Mouse (Mus musculus): Measurements from ENCODE around the gene Syk. TPM values are rescaled to one million over a fixed set of nuclear protein-coding genes. Genes with fewer than 3 reads are reported as not detected.

The Syk gene
- total RNA-seq, 2 experiments from 2014 or later: 5.0 to 5.3 TPM

- no peak for DNase-seq
- intact Hi-C loops (cut with DNase I): no loop called here
These were observed 13.7 kb downstream of the Syk start for GRCm38 (mm10) chr13:52596692-52597091.

GRCm38 (mm10) chr13:52597092-52597678 is 14.2 kb downstream of the Syk start:
- DNase-seq: no peak
- intact Hi-C loops (cut with DNase I): no loop called here

GRCm38 (mm10) chr13:52598233-52598632 is 15.3 kb downstream of the Syk start:
- DNase-seq: no peak
- intact Hi-C loops (cut with DNase I): no loop called here

- intact Hi-C loops (cut with DNase I): no loop called here
- no peak for DNase-seq
These were observed 17.2 kb downstream of the Syk start for GRCm38 (mm10) chr13:52600015-52600643.

- DNase-seq: no peak
- intact Hi-C loops (cut with DNase I): no loop called here
These were observed 19.8 kb downstream of the Syk start for GRCm38 (mm10) chr13:52602752-52603151.

- intact Hi-C loops (cut with DNase I): no loop called here
- no peak for DNase-seq
These were observed 20.9 kb downstream of the Syk start for GRCm38 (mm10) chr13:52603704-52604349.

- no peak for DNase-seq
- intact Hi-C loops (cut with DNase I): no loop called here
These were observed 22.0 kb downstream of the Syk start for GRCm38 (mm10) chr13:52605006-52605405.

- intact Hi-C loops (cut with DNase I): no loop called here
- peak; percentile 30 for DNase-seq
These were observed 22.9 kb downstream of the Syk start for GRCm38 (mm10) chr13:52605911-52606310.

GRCm38 (mm10) chr13:52606656-52607275 is 23.8 kb downstream of the Syk start:
- DNase-seq: no peak
- intact Hi-C loops (cut with DNase I): no loop called here

GRCm38 (mm10) chr13:52607964-52608363 is 25.0 kb downstream of the Syk start:
- no peak for DNase-seq
- intact Hi-C loops (cut with DNase I): no loop called here

GRCm38 (mm10) chr13:52610463-52610862 is 27.5 kb downstream of the Syk start:
- intact Hi-C loops (cut with DNase I): no loop called here
- no peak for DNase-seq

- intact Hi-C loops (cut with DNase I): no loop called here
- no peak for DNase-seq
These were observed 30.3 kb downstream of the Syk start for GRCm38 (mm10) chr13:52613266-52613665.

- no peak for DNase-seq
- intact Hi-C loops (cut with DNase I): no loop called here
These were observed 32.1 kb downstream of the Syk start for GRCm38 (mm10) chr13:52615085-52615484.

GRCm38 (mm10) chr13:52617096-52617714 is 34.2 kb downstream of the Syk start:
- intact Hi-C loops (cut with DNase I): no loop called here
- DNase-seq: no peak

GRCm38 (mm10) chr13:52618592-52618991 is 35.6 kb downstream of the Syk start:
- intact Hi-C loops (cut with DNase I): no loop called here

GRCm38 (mm10) chr13:52619482-52619881 is 36.5 kb downstream of the Syk start:
- intact Hi-C loops (cut with DNase I): no loop called here
- no peak for DNase-seq

More at GRCm38 (mm10) chr13:52618592-52618991, 35.6 kb downstream of the Syk start:
- DNase-seq: no peak

GRCm38 (mm10) chr13:52624038-52624437 is 41.1 kb downstream of the Syk start:
- intact Hi-C loops (cut with DNase I): loop anchor here (10.0 kb wide), 1 partner anchor 789 kb away; no protein-coding TSS in a partner anchor
- peak; percentile 73 for DNase-seq

GRCm38 (mm10) chr13:52628602-52629001 is 45.6 kb downstream of the Syk start:
- intact Hi-C loops (cut with DNase I): loop anchor here (2.0 to 10.0 kb wide), 3 partner anchors 91 to 794 kb away; no protein-coding TSS in a partner anchor
- DNase-seq: peak; percentile 46

GRCm38 (mm10) chr13:52631624-52632023 is 48.7 kb downstream of the Syk start:
- intact Hi-C loops (cut with DNase I): no loop called here
- no peak for DNase-seq

- intact Hi-C loops (cut with DNase I): no loop called here
- DNase-seq: no peak
These were observed 52.5 kb downstream of the Syk start for GRCm38 (mm10) chr13:52635484-52635883.

GRCm38 (mm10) chr13:52636176-52636748 is 53.3 kb downstream of the Syk start:
- no peak for DNase-seq
- intact Hi-C loops (cut with DNase I): no loop called here
